Mouse (Mus musculus) liver, embryonic 14.5 days (tissue): ENCODE data around the gene Lyrm9. TPM values are rescaled to one million over a fixed set of nuclear protein-coding genes. Genes with fewer than 3 reads are reported as not detected.

Source experiments
- ATAC-seq: fragments of 200-750 bp; cut with Nextera tagmentation; 2 replicates; pipeline ENCODE4 v1.8.0; 2017; ENCODE audit warnings: moderate number of reproducible peaks, mild to moderate bottlenecking, moderate library complexity; ENCODE audit not compliant: insufficient read depth
- DNase-seq, 3 experiments: peaks; one replicate each; pipeline ENCODE4 v3.0.0-alpha.2; 2012 to 2013; ENCODE audit warnings: low read depth in 3 of 3, low spot score in 3 of 3
- H3K27ac ChIP-seq: fragments of 300-500 bp; sonication (generic); 2 replicates; pipeline ENCODE4 v1.5.1; 2014; ENCODE audit warnings: moderate library complexity, mild to moderate bottlenecking, control low read depth, inconsistent platforms
- H3K27me3 ChIP-seq: fragments of 300-500 bp; sonication (generic); 2 replicates; pipeline ENCODE4 v1.6.1; 2014; ENCODE audit warnings: mild to moderate bottlenecking, low read length, moderate library complexity; ENCODE audit not compliant: control insufficient read depth, insufficient read depth
- H3K36me3 ChIP-seq: fragments of 300-500 bp; sonication (generic); replicated peaks from 2 replicates; pipeline ENCODE4 v1.6.1; 2014; ENCODE audit warnings: low read depth; ENCODE audit not compliant: control insufficient read depth, insufficient read depth
- H3K4me1 ChIP-seq, 2 experiments: fragments of 200-500 bp in 1 of 2; fragments of 300-500 bp in 1 of 2; sonication (generic) in 1 of 2; replicated peaks; 2 replicates each; pipeline ENCODE4 v1.6.1; 2012 to 2014; ENCODE audit warnings: antibody characterized with exemption in 1 of 2, inconsistent platforms in 1 of 2, low read length in 1 of 2; ENCODE audit not compliant: control insufficient read depth in 2 of 2, insufficient read depth in 2 of 2
- H3K4me2 ChIP-seq: fragments of 300-500 bp; sonication (generic); 2 replicates; pipeline ENCODE4 v1.6.1; 2014; ENCODE audit warnings: low read depth, mild to moderate bottlenecking, control low read depth, moderate library complexity
- H3K4me3 ChIP-seq, 2 experiments: fragments of 200-500 bp in 1 of 2; fragments of 300-500 bp in 1 of 2; sonication (generic) in 1 of 2; 2 replicates each; pipeline ENCODE4 v1.5.1; 2012 to 2014; ENCODE audit warnings: low read depth in 2 of 2, low read length in 2 of 2, mild to moderate bottlenecking in 2 of 2, control low read depth in 1 of 2, inconsistent platforms in 1 of 2, moderate library complexity in 1 of 2; ENCODE audit not compliant: insufficient read depth in 1 of 2
- H3K9ac ChIP-seq: fragments of 300-500 bp; sonication (generic); replicated peaks from 2 replicates; pipeline ENCODE4 v1.6.1; 2014; ENCODE audit warnings: mild to moderate bottlenecking, control low read depth, moderate library complexity
- H3K9me3 ChIP-seq: fragments of 300-500 bp; sonication (generic); 2 replicates; pipeline ENCODE4 v1.6.1; 2016; ENCODE audit warnings: low read length, mixed read lengths; ENCODE audit not compliant: control insufficient read depth
- CTCF ChIP-seq: IDR thresholded peaks from 2 replicates; pipeline ENCODE4 v1.5.1; 2016; ENCODE audit warnings: antibody characterized with exemption, low read depth, control low read depth
- EP300 ChIP-seq: IDR thresholded peaks from 2 replicates; pipeline ENCODE4 v1.6.1; 2016; ENCODE audit warnings: antibody characterized with exemption, low read depth
- WGBS: fragments of 180-500 bp; shearing (Covaris S2); extraction: QIAGEN DNeasy Blood & Tissue Kit; methylation state at CpG from one replicate; pipeline ENCODE4 v1.1.7; 2014; ENCODE audit not compliant: insufficient replicate concordance; 5-methylcytosine and 5-hydroxymethylcytosine counted together
- polyA plus RNA-seq, 2 experiments: library from polyadenylated mRNA; depleted of rRNA in 1 of 2; stranded (reverse) in 1 of 2; unstranded in 1 of 2; fragments of >200 nt; fragmentation: Nextera tagmentation in 1 of 2; extraction: Ambion mirVana in 1 of 2; gene quantifications; 2 replicates each; pipeline versions ENCODE4 v1.2.1 to v1.2.3; 2012 to 2014

The Lyrm9 gene
- polyA plus RNA-seq, 2 experiments = 12.4 to 18.1 TPM

DNA sequence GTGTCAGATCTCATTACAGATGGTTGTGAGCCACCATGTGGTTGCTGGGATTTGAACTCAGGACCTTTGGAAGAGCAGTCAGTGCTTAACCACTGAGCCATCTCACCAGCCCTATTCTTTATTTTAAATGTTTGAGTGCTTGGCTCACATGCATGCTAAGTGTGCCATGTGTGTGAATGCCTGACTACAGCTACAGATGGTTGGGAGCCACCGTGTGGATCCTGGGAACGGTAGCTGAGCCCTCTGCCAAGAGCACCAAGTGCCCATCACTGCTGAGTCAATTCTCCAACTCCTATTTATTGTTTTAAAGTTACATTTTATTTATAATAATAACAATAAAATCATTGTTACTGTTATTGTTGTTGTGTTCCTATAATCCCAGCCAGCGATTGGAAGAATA is 23.5 kb downstream of the Lyrm9 start:
- Histone ChIP-seq H3K9ac (no peak overlapping the region), H3K9me3 (no peaks in the 10 kb centered on the region), H3K4me2 (no peak overlapping the region), H3K4me1 (0 out of 4 replicates have a peak, but pooled peaks cover 0 to 3% of the 10 kb centered on the region in 2 experiments), H3K27ac (no peak overlapping the region), H3K36me3 (no peaks in the 10 kb centered on the region), H3K4me3 (no peak overlapping the region), H3K27me3 (no peaks in the 10 kb centered on the region)
- no peak for TF ChIP-seq EP300
- no peak for TF ChIP-seq CTCF
- no peak for ATAC-seq
- WGBS = 74% methylated on average over 3 of the region's 3 CpGs
- no peak for DNase-seq

DNA sequence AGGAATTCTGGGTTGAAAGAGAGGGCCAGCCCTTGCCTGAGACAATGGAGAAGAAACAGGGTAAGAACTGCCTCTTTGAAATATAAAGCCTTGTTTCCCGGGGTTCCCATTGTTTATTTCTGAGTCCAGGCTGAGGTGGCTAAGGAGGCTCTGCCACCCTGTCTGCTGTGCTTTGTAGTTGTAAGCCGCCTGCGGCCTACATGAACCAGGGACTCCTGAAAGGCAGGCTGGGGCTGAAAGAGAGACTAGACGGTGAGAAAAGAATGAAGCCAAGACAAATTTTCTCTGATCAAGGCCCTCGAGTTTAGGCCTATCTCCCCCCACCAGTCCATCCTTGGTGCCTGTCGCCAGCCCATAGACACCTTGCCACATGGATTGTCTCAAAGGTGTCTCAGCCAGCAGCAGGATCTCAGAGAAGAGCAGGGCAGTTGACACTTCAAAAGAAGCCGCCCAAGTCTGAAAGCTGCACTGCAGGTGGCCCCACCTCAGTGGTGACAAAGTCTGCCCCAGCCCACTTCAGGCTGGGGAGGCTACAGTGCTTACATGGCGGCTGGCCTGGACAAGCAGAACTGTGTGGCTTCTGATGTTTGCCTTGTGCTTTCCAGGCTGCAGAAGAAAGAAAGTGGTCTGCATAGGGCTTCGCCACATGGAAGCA is 25.0 kb downstream of the Lyrm9 start:
- H3K4me3 ChIP-seq = no peak overlapping the region
- no peak overlapping the region for H3K4me2 ChIP-seq
- no peak for ATAC-seq
- H3K27me3 ChIP-seq = no peaks in the 10 kb centered on the region
- H3K9me3 ChIP-seq = no peaks in the 10 kb centered on the region
- 0 out of 4 replicates have a peak, but pooled peaks cover 0 to 3% of the 10 kb centered on the region in 2 experiments for H3K4me1 ChIP-seq
- 49% methylated on average over 9 of the region's 9 CpGs for WGBS
- H3K36me3 ChIP-seq = no peaks in the 10 kb centered on the region
- TF ChIP-seq CTCF (no peak), EP300 (no peak)
- H3K27ac ChIP-seq = no peak overlapping the region
- DNase-seq = no peak
- no peak overlapping the region for H3K9ac ChIP-seq

DNA sequence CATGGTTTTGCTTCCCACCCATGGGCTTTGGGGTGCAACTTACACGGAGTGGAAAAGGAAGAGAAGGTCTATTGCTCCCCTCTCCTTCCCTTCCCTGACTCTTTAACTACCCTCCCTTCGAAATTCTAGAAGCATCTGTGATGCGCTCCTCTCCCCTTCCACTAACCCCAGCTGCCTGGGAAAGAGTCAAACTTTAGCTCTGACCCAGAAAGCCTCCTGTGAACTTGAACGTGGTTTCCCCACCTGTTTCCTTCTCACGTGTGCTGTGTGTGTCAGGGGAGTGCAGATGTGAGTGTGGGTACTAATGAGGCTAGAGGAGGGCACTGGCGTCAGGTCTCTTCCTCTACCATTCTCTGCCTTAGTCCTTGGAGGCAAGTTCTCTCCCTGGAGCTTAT is 25.5 kb downstream of the Lyrm9 start:
- ATAC-seq = no peak
- no peak for TF ChIP-seq CTCF
- TF ChIP-seq EP300 = no peak

GRCm38 (mm10) chr11:78852529-78852928 is 26.1 kb downstream of the Lyrm9 start:
- H3K4me3 ChIP-seq = no peak overlapping the region
- TF ChIP-seq CTCF = no peak
- no peak overlapping the region for H3K27ac ChIP-seq
- ATAC-seq = no peak
- no peaks in the 10 kb centered on the region for H3K9me3 ChIP-seq
- no peak overlapping the region for H3K9ac ChIP-seq
- no peaks in the 10 kb centered on the region for H3K27me3 ChIP-seq
- WGBS = 73% methylated on average over 11 of the region's 11 CpGs
- no peak overlapping the region for H3K4me2 ChIP-seq
- no peak for DNase-seq
- no peaks in the 10 kb centered on the region for H3K36me3 ChIP-seq
- H3K4me1 ChIP-seq = 0 out of 4 replicates have a peak, but pooled peaks cover 0 to 3% of the 10 kb centered on the region in 2 experiments

More for the DNA sequence above, 25.5 kb downstream of the Lyrm9 start:
- Histone ChIP-seq H3K9ac (no peak overlapping the region), H3K27me3 (no peaks in the 10 kb centered on the region), H3K4me3 (no peak overlapping the region), H3K9me3 (no peaks in the 10 kb centered on the region), H3K36me3 (no peaks in the 10 kb centered on the region), H3K27ac (no peak overlapping the region), H3K4me2 (no peak overlapping the region), H3K4me1 (0 out of 4 replicates have a peak, but pooled peaks cover 0 to 3% of the 10 kb centered on the region in 2 experiments)
- DNase-seq = no peak
- WGBS = 38% methylated on average over 6 of the region's 6 CpGs

DNA sequence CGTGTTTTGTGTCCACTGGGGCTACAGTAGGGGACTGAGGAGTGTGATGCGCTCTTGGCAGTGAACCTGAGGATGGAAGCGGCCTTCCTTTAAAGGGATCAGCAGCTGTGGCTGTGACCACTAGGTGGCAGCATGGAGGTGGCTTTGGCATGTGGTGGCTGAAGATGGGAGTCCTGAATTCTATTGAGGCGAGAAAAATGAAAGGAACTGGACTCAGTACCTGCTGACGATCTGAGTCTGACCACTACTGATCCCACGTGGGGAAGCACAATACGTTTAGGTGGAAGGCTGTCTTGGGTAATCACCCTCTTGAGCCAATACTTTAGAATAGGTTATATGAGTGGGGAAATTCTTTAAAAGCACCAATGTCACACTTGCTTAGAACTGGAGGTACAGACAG is 29.9 kb downstream of the Lyrm9 start:
- Histone ChIP-seq H3K4me1 (no peaks in the 10 kb centered on the region), H3K9me3 (no peaks in the 10 kb centered on the region), H3K4me2 (no peak overlapping the region), H3K27me3 (no peaks in the 10 kb centered on the region), H3K36me3 (no peaks in the 10 kb centered on the region), H3K27ac (no peak overlapping the region), H3K4me3 (no peak overlapping the region), H3K9ac (no peak overlapping the region)
- 9% methylated on average over 7 of the region's 7 CpGs for WGBS
- no peak for ATAC-seq
- TF ChIP-seq CTCF (peak; percentile 98), EP300 (no peak)
- peak; percentile 35 to 51 (median 45) for DNase-seq
